8 mouse cellular contexts compared by ENCODE assay signal in genomic region chr5:108131849-108132440, GRCm38 (mm10). TPM values are rescaled to one million over a fixed set of nuclear protein-coding genes. Genes with fewer than 3 reads are reported as not detected.
A peak's percentile ranks its signal among the peaks of the same experiment; 100 is the strongest.
DNase-seq lines count a peak whose midpoint lies in the region; ATAC-seq lines count a peak whose summit lies in the region.

No protein-coding gene starts in this region.

- H3K36me3 ChIP-seq in intestine, embryonic 16.5 days (ENCODE audit: control insufficient read depth, insufficient read depth, low read length) = no peaks in the 10 kb centered on the region

- WGBS in intestine, embryonic 16.5 days = under 1% methylated on average over 32 of the region's 32 CpGs

- no peaks in the 10 kb centered on the region for H3K4me1 ChIP-seq in brown adipose tissue, adult 24 weeks (ENCODE audit: control insufficient read depth, insufficient read depth, insufficient read length, low read length)
- H3K4me1 ChIP-seq in intestine, embryonic 16.5 days (ENCODE audit: control insufficient read depth, insufficient read depth, low read length) = 0 out of 2 replicates have a peak, but pooled peaks cover 3% of the 10 kb centered on the region

- H3K27ac ChIP-seq in brown adipose tissue, adult 24 weeks (replicated peaks; ENCODE audit: low read depth, low read length) = peak overlapping the region; percentile 96
- H3K27ac ChIP-seq in intestine, embryonic 16.5 days (ENCODE audit: low read length) = peak overlapping the region; percentile 94

- peak; percentile 61 for ATAC-seq in granulocyte monocyte progenitor cell, adult 5-6 weeks (replicated peaks; ENCODE audit: poor library complexity, severe bottlenecking)
- peak; percentile 62; the same call in 1 of the 2 replicates for ATAC-seq in intestine, embryonic 16.5 days

- H3K4me2 ChIP-seq in intestine, embryonic 16.5 days (ENCODE audit: low read depth, low read length) = peak overlapping the region; percentile 68

- no peaks in the 10 kb centered on the region for H3K9me3 ChIP-seq in intestine, embryonic 16.5 days (ENCODE audit: control insufficient read depth, low read length)

- H3K27me3 ChIP-seq in intestine, embryonic 16.5 days (replicated peaks; ENCODE audit: control insufficient read depth, insufficient read depth, low read length) = no peaks in the 10 kb centered on the region

- peak overlapping the region; percentile 73 for H3K4me3 ChIP-seq in brown adipose tissue, adult 24 weeks (ENCODE audit: insufficient read depth, low read depth, low read length)
- H3K4me3 ChIP-seq in intestine, embryonic 16.5 days (ENCODE audit: low read length) = peak overlapping the region; percentile 79

- DNase-seq in spleen, postnatal 36 days (ENCODE audit: low spot score in 2 of 2) = peak; percentile 45 to 53
- no peak for DNase-seq in spleen, adult 12 weeks (ENCODE audit: low spot score)
- DNase-seq in lung, postnatal 14 days = peak; percentile 50
- peak; percentile 49 for DNase-seq in skeletal muscle tissue, adult 2 months (ENCODE audit: low read depth, low spot score)
- no peak for DNase-seq in cerebellum, adult 11-12 months

- H3K9ac ChIP-seq in intestine, embryonic 16.5 days (ENCODE audit: low read depth, low read length) = peak overlapping the region; percentile 83

RNA-seq across cellular contexts. Expression of gene Tmed5, which starts 0.5 kb away (rescaled TPM):
- polyA plus RNA-seq in brown adipose tissue, adult 24 weeks (2012; ENCODE audit: insufficient read depth, insufficient read length, missing spikeins) = 103 and 164 TPM in 2 replicates
- 60.2 and 62.0 TPM in 2 replicates for total RNA-seq in granulocyte monocyte progenitor cell, adult 5-6 weeks (2014; fragmentation: Nextera tagmentation)
- total RNA-seq in granulocyte monocyte progenitor cell, adult 5-6 weeks (2017) = 92.9 and 106 TPM in 2 replicates
- polyA plus RNA-seq in intestine, embryonic 16.5 days (2015; fragmentation: Nextera tagmentation; extraction: Ambion mirVana) = 42.0 and 46.8 TPM in 2 replicates

RNA-seq across cellular contexts. Expression of gene Ccdc18, which starts 0.7 kb away (rescaled TPM):
- polyA plus RNA-seq in brown adipose tissue, adult 24 weeks (2012; ENCODE audit: insufficient read depth, insufficient read length, missing spikeins) = 0.83 and 1.5 TPM in 2 replicates
- total RNA-seq in granulocyte monocyte progenitor cell, adult 5-6 weeks (2014; fragmentation: Nextera tagmentation) = 11.9 and 13.1 TPM in 2 replicates
- 23.4 and 32.6 TPM in 2 replicates for total RNA-seq in granulocyte monocyte progenitor cell, adult 5-6 weeks (2017)
- 5.9 and 7.7 TPM in 2 replicates for polyA plus RNA-seq in intestine, embryonic 16.5 days (2015; fragmentation: Nextera tagmentation; extraction: Ambion mirVana)

Comparison
In these comparisons a context has a peak if more than half of its experiments do, and no peak if none do; other contexts are left out.
1. DNase-seq: peak in spleen, postnatal 36 days (2 of 2), lung, postnatal 14 days (single experiment) and skeletal muscle tissue, adult 2 months (single experiment); none in spleen, adult 12 weeks (single experiment) and cerebellum, adult 11-12 months (single experiment).